Mouse (Mus musculus) heart, postnatal 0 days (tissue): ENCODE results near the gene A2ml1.

Source experiments
- CTCF ChIP-seq: IDR thresholded peaks from 2 replicates; pipeline ENCODE4 v1.5.1; 2016; ENCODE audit warnings: antibody characterized with exemption, control low read depth, low read depth
- EP300 ChIP-seq: IDR thresholded peaks from 2 replicates; pipeline ENCODE4 v1.6.1; 2016; ENCODE audit warnings: antibody characterized with exemption, low read depth

DNA sequence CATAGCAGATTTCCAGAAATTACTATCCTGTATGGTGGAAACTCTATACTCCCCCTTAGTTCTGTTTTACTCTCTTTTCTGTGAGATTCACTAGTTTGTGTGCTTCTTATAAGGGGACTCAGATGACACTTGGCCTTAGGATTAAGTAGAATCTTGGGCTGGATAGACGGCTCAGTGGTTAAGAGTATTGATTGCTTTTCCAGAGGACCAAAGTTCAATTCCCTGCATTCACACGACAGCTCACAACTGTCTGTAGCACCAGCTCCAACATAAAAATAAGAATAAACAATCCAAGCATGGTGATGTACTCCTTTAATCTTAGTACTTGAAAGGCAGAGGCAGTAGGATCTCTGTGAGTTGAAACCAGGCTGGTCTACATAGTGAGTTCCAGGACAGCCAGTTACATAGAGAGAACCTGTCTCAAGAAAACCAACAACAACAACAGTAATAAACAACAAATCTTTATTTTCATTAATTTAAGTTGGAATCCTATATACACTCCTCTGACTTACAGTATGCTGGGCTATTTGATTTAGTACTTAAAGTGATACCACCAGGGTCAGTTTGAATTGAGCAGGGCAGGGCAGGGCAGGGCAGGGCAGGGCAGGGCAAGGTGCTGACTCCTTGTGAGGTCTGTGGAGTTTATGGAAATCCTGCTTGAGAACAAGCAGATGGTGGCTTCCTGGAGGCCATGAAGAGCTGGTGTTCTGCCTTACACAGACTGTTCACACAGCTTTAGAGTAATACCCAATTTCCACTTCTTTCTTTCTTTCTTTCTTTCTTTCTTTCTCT lies 17.0 kb upstream of the A2ml1 start:
- TF ChIP-seq CTCF (no peak), EP300 (no peak)
